Mouse (Mus musculus): ENCODE data around the gene Lcorl. TPM values are rescaled to one million over a fixed set of nuclear protein-coding genes. Genes with fewer than 3 reads are reported as not detected.

Lcorl gene
- polyA plus RNA-seq (2017; shearing (Covaris generic)): 10 to 100 TPM; 13.1 to 19.3 TPM

GRCm38 (mm10) chr5:45857254-45858011 is at the start of gene Lcorl:
TSS of gene Lcorl (minus strand) at chr5:45857615.
- peak; percentile 83 for ATAC-seq

- no peak for ATAC-seq
Observed at GRCm38 (mm10) chr5:45904683-45905082, 47.3 kb upstream of the Lcorl start.

GRCm38 (mm10) chr5:45903246-45903645 is 45.8 kb upstream of the Lcorl start:
- ATAC-seq: no peak

- ATAC-seq: no peak
Observed at GRCm38 (mm10) chr5:45895362-45895761, 37.9 kb upstream of the Lcorl start.

- ATAC-seq: no peak
Observed at GRCm38 (mm10) chr5:45893696-45894095, 36.3 kb upstream of the Lcorl start.

GRCm38 (mm10) chr5:45876328-45876727 is 18.9 kb upstream of the Lcorl start:
- ATAC-seq: no peak

- no peak for ATAC-seq
Observed at GRCm38 (mm10) chr5:45875472-45875871, 18.1 kb upstream of the Lcorl start.

GRCm38 (mm10) chr5:45874284-45875030 is 17.0 kb upstream of the Lcorl start:
- ATAC-seq: no peak

- ATAC-seq: no peak
Observed at GRCm38 (mm10) chr5:45858368-45858767, 953 bp upstream of the Lcorl start.

GRCm38 (mm10) chr5:45856876-45857253 is 550 bp downstream of the Lcorl start:
- ATAC-seq: peak; percentile 1

- ATAC-seq: peak; percentile 3
Observed at GRCm38 (mm10) chr5:45856303-45856821, 1.1 kb downstream of the Lcorl start.

- no peak for ATAC-seq
Observed at GRCm38 (mm10) chr5:45855526-45856302, 1.7 kb downstream of the Lcorl start.

- ATAC-seq: no peak
Observed at GRCm38 (mm10) chr5:45844723-45845122, 12.7 kb downstream of the Lcorl start.

GRCm38 (mm10) chr5:45835131-45835530 is 22.3 kb downstream of the Lcorl start:
- ATAC-seq: no peak

- no peak for ATAC-seq
Observed at GRCm38 (mm10) chr5:45811527-45811926, 45.9 kb downstream of the Lcorl start.

- ATAC-seq: no peak
Observed at GRCm38 (mm10) chr5:45791864-45792263, 65.6 kb downstream of the Lcorl start.

- ATAC-seq: peak; percentile 59
Observed at GRCm38 (mm10) chr5:45790221-45790620, 67.2 kb downstream of the Lcorl start.

GRCm38 (mm10) chr5:45757502-45758121 is 99.8 kb downstream of the Lcorl start:
- peak; percentile 43 for ATAC-seq

- ATAC-seq: no peak
Observed at GRCm38 (mm10) chr5:45737911-45738310, 119.5 kb downstream of the Lcorl start.

- no peak for ATAC-seq
Observed at GRCm38 (mm10) chr5:45733751-45734150, 123.7 kb downstream of the Lcorl start.

GRCm38 (mm10) chr5:45718848-45719488 is 138.4 kb downstream of the Lcorl start:
- no peak for ATAC-seq

GRCm38 (mm10) chr5:45709653-45710052 is 147.8 kb downstream of the Lcorl start:
- ATAC-seq: no peak
